Mouse (Mus musculus): Measurements from ENCODE around the gene Sirt7.
"Not testable (repeated sequence)": the region's sequence is repeated elsewhere in the genome, so short reads cannot be mapped to it uniquely, and the experiment has no call there.

- not testable (repeated sequence) for TF ChIP-seq CTCF (IDR thresholded peaks at IDR 0.05); POLR2A (IDR thresholded peaks at IDR 0.05; ENCODE audit: insufficient read depth, low read depth, low read length)
Measured at GRCm38 (mm10) chr11:120582982-120583293, 42.1 kb downstream of the Sirt7 start.

Measured in heart, adult 2 months (tissue).